Mouse (Mus musculus) E14TG2a.4 (cell line): ENCODE measurements around the gene Stxbp6.
"Not testable (repeated sequence)": the region's sequence is repeated elsewhere in the genome, so short reads cannot be mapped to it uniquely, and the experiment has no call there.

ENCODE experiments used
- H3K27me3 ChIP-seq: 2 replicates; pipeline ENCODE4 v1.6.1; 2014; ENCODE audit warnings: low read length, control low read depth; ENCODE audit not compliant: insufficient read depth
- H3K36me3 ChIP-seq: 2 replicates; pipeline ENCODE4 v1.6.1; 2014; ENCODE audit warnings: low read length, control low read depth; ENCODE audit not compliant: insufficient read depth
- H3K4me1 ChIP-seq: replicated peaks from 2 replicates; pipeline ENCODE4 v1.6.1; 2014; ENCODE audit warnings: low read depth, low read length, control low read depth
- H3K4me3 ChIP-seq: replicated peaks from 2 replicates; pipeline ENCODE4 v1.5.1; 2014; ENCODE audit warnings: mild to moderate bottlenecking, low read length
- H3K9me3 ChIP-seq: 2 replicates; pipeline ENCODE4 v1.6.1; 2014; ENCODE audit warnings: low read length, control low read depth
- CTCF ChIP-seq: conservative IDR thresholded peaks from 2 replicates; pipeline ENCODE4 v1.5.1; 2014; ENCODE audit warnings: low read length
- NANOG ChIP-seq: IDR thresholded peaks from 2 replicates; pipeline ENCODE4 v1.6.1; 2014; ENCODE audit warnings: borderline replicate concordance, low read length, mixed read lengths
- POU5F1 ChIP-seq: IDR thresholded peaks from 2 replicates; pipeline ENCODE4 v1.6.1; 2014; ENCODE audit warnings: low read length, borderline replicate concordance

Stxbp6 gene

GRCm38 (mm10) chr12:45067047-45067685 is 7.3 kb downstream of the Stxbp6 start:
- H3K4me3 ChIP-seq = no peak overlapping the region
- H3K27me3 ChIP-seq = peaks cover 22% of the 10 kb centered on the region
- H3K4me1 ChIP-seq = peaks cover 3% of the 10 kb centered on the region; the same call in 1 of the 2 replicates
- no peaks in the 10 kb centered on the region for H3K36me3 ChIP-seq
- no peak for TF ChIP-seq POU5F1
- no peak for TF ChIP-seq NANOG
- no peak for TF ChIP-seq CTCF
- H3K9me3 ChIP-seq = no peaks in the 10 kb centered on the region

DNA sequence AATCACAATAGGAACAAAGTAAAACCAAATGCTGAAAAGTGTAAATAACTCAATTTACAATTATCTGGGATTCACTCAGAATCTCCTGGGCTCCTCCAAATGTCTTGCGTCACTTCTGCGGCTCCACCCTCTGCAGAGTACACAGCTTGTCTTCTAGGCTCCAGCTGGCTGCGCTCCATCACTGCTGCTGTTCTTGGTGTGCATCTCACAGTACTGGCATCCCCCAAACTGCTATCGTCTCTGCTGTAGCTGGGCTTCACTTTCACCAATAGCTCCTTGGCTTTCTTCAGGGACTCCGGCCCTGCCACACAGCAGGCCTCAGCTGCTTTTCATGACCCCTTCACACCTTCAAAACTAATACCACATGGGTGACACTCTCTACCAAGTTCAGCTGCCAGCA is 10.9 kb downstream of the Stxbp6 start:
- H3K36me3 ChIP-seq = no peaks in the 10 kb centered on the region
- no peaks in the 10 kb centered on the region for H3K9me3 ChIP-seq
- H3K4me3 ChIP-seq = no peak overlapping the region
- H3K27me3 ChIP-seq = peaks cover 5% of the 10 kb centered on the region
- H3K4me1 ChIP-seq = no peaks in the 10 kb centered on the region
- no peak for TF ChIP-seq POU5F1
- TF ChIP-seq CTCF = no peak
- TF ChIP-seq NANOG = no peak

GRCm38 (mm10) chr12:45061336-45061735 is 13.2 kb downstream of the Stxbp6 start:
- no peaks in the 10 kb centered on the region for H3K36me3 ChIP-seq
- no peak for TF ChIP-seq NANOG
- H3K4me1 ChIP-seq = no peaks in the 10 kb centered on the region
- H3K4me3 ChIP-seq = no peak overlapping the region
- H3K9me3 ChIP-seq = no peaks in the 10 kb centered on the region
- H3K27me3 ChIP-seq = no peaks in the 10 kb centered on the region

GRCm38 (mm10) chr12:45060804-45061203 is 13.7 kb downstream of the Stxbp6 start:
- Histone ChIP-seq H3K36me3 (no peaks in the 10 kb centered on the region), H3K9me3 (no peaks in the 10 kb centered on the region), H3K27me3 (no peaks in the 10 kb centered on the region), H3K4me3 (no peak overlapping the region), H3K4me1 (no peaks in the 10 kb centered on the region)
- TF ChIP-seq CTCF (no peak), NANOG (no peak), POU5F1 (no peak)

DNA sequence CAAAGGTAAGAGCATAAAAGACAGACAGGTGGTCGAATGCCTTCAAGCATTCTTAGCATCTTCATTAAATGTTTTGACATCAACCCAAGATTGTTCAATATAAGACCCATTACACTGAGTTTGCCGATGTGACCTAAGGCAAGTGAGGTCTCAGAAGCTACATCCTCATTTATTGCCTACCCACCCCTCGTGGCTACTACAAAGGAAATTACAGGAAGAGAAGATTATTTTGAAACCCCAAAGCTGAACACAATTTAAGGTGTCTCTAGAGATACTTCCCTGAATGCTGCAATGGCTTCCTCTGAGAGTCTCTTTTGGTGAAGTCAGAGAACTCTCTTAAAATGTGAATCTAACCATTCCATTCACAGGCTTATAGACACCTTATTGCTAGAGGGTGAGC is 16.5 kb downstream of the Stxbp6 start:
- Histone ChIP-seq H3K27me3 (no peaks in the 10 kb centered on the region), H3K4me3 (no peak overlapping the region), H3K36me3 (no peaks in the 10 kb centered on the region), H3K9me3 (no peaks in the 10 kb centered on the region), H3K4me1 (no peaks in the 10 kb centered on the region)
- no peak for TF ChIP-seq CTCF
- no peak for TF ChIP-seq NANOG
- no peak for TF ChIP-seq POU5F1

- H3K36me3 ChIP-seq = no peaks in the 10 kb centered on the region
- no peaks in the 10 kb centered on the region for H3K27me3 ChIP-seq
- no peaks in the 10 kb centered on the region for H3K9me3 ChIP-seq
- H3K4me1 ChIP-seq = no peaks in the 10 kb centered on the region
- TF ChIP-seq POU5F1 (no peak), NANOG (no peak), CTCF (no peak)
- no peak overlapping the region for H3K4me3 ChIP-seq
Measured at GRCm38 (mm10) chr12:45056372-45056771, 18.1 kb downstream of the Stxbp6 start.

GRCm38 (mm10) chr12:45053319-45053718 is 21.2 kb downstream of the Stxbp6 start:
- TF ChIP-seq NANOG = no peak
- no peak for TF ChIP-seq POU5F1
- no peak for TF ChIP-seq CTCF
- H3K4me1 ChIP-seq = no peaks in the 10 kb centered on the region

DNA sequence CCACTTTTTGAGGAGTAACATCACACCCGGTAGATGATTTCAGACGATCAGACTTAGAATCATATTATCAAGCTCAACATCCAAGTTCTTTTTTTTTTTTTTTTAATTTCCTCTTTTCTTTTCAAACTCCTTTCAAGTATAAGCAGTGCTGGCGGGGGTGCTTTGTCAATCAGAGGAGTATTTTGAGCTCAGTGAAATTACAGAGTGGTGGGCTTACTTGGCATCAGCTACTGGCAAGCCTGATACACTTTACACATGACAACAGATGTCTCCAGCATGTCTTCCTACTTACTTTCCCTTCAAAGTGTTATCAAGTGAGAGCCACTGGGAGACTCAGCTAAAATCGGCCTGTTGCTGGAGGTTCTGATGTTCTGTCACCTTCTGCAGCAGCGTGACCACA is 21.6 kb downstream of the Stxbp6 start:
- no peaks in the 10 kb centered on the region for H3K27me3 ChIP-seq
- no peak overlapping the region for H3K4me3 ChIP-seq
- TF ChIP-seq CTCF (no peak), POU5F1 (no peak), NANOG (no peak)
- no peaks in the 10 kb centered on the region for H3K9me3 ChIP-seq
- no peaks in the 10 kb centered on the region for H3K4me1 ChIP-seq
- no peaks in the 10 kb centered on the region for H3K36me3 ChIP-seq

More at GRCm38 (mm10) chr12:45053319-45053718, 21.2 kb downstream of the Stxbp6 start:
- no peak overlapping the region for H3K4me3 ChIP-seq
- H3K36me3 ChIP-seq = no peaks in the 10 kb centered on the region
- H3K27me3 ChIP-seq = no peaks in the 10 kb centered on the region
- no peaks in the 10 kb centered on the region for H3K9me3 ChIP-seq

- Histone ChIP-seq H3K36me3 (no peaks in the 10 kb centered on the region), H3K4me1 (no peaks in the 10 kb centered on the region), H3K27me3 (no peaks in the 10 kb centered on the region), H3K9me3 (no peaks in the 10 kb centered on the region), H3K4me3 (no peak overlapping the region)
- TF ChIP-seq CTCF = no peak
- no peak for TF ChIP-seq POU5F1
- no peak for TF ChIP-seq NANOG
Measured at GRCm38 (mm10) chr12:45049894-45050293, 24.6 kb downstream of the Stxbp6 start.

- not testable (repeated sequence) for H3K4me3 ChIP-seq, H3K4me1 ChIP-seq, H3K27me3 ChIP-seq, H3K36me3 ChIP-seq, H3K9me3 ChIP-seq
Measured at GRCm38 (mm10) chr12:45047711-45048110, 26.8 kb downstream of the Stxbp6 start.
